Comparison of ENCODE assay signal across 8 mouse cellular contexts in the genomic region with DNA sequence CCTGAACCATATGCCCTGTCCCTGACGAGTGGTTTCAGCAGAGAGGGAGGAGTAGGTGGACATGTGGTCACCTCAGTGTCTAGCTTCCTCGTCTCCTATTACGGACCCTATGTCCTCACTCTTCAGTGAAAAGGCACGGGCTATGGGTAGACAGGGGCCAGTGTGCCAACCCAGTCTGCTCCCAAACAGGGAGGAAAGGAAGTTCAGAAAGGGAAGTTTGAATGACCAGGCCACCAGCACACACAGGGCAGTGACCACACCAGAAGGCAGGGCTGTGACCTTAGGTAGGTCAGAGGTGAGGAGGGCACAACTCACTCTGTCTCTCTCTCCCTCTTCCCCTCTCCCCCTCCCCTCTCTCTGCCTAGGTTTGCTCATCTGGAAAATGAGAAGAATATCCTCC. TPM values are rescaled to one million over a fixed set of nuclear protein-coding genes. Genes with fewer than 3 reads are reported as not detected.
DNase-seq lines count a peak whose midpoint lies in the region; ATAC-seq and TF ChIP-seq lines count a peak whose summit lies in the region.

No protein-coding gene starts in this region.

- H3K36me3 ChIP-seq in testis, adult 2 months (ENCODE audit: control insufficient read depth, insufficient read depth, low read length): no peaks in the 10 kb centered on the region
- peaks cover 18% of the 10 kb centered on the region; the same call in 1 of the 2 replicates for H3K36me3 ChIP-seq in forebrain, embryonic 12.5 days (replicated peaks)
- H3K36me3 ChIP-seq in liver, embryonic 11.5 days (ENCODE audit: control insufficient read depth, insufficient read depth, low read length): peaks cover 12% of the 10 kb centered on the region
- peaks cover 19% of the 10 kb centered on the region; the same call in 1 of the 2 replicates for H3K36me3 ChIP-seq in neural tube, embryonic 12.5 days

- DNase-seq in testis, postnatal 10 days (ENCODE audit: low spot score): no peak
- no peak for DNase-seq in liver, embryonic 11.5 days (ENCODE audit: low spot score)
- DNase-seq in thymus, postnatal 14 days: no peak
- no peak for DNase-seq in layer of hippocampus, postnatal 25 days (ENCODE audit: extremely low spot score in 1 of 2, low spot score in 1 of 2)
- no peak for DNase-seq in cerebellum, postnatal 4 days (ENCODE audit: low spot score in 2 of 2)

- H3K4me2 ChIP-seq in forebrain, embryonic 12.5 days: peak overlapping the region; percentile 60
- peak overlapping the region; percentile 84 for H3K4me2 ChIP-seq in liver, embryonic 11.5 days
- H3K4me2 ChIP-seq in neural tube, embryonic 12.5 days (replicated peaks): peak overlapping the region; percentile 68

- 0 out of 2 replicates have a peak overlapping the region, but pooled peaks have one; percentile 69 for H3K27ac ChIP-seq in testis, adult 2 months (ENCODE audit: control insufficient read depth, insufficient read depth, low read depth, low read length)
- no peak overlapping the region for H3K27ac ChIP-seq in forebrain, embryonic 12.5 days
- H3K27ac ChIP-seq in liver, embryonic 11.5 days (ENCODE audit: low read depth, low read length): no peak overlapping the region
- no peak overlapping the region for H3K27ac ChIP-seq in neural tube, embryonic 12.5 days

- H3K4me3 ChIP-seq in testis, adult 2 months (ENCODE audit: control insufficient read depth, low read depth, low read length): peak overlapping the region; percentile 84
- H3K4me3 ChIP-seq in forebrain, embryonic 12.5 days (replicated peaks): peak overlapping the region; percentile 47
- H3K4me3 ChIP-seq in liver, embryonic 11.5 days (ENCODE audit: low read depth, low read length): peak overlapping the region; percentile 63
- H3K4me3 ChIP-seq in neural tube, embryonic 12.5 days: peak overlapping the region; percentile 47

- no peak for TF ChIP-seq CTCF in testis, adult 2 months (IDR thresholded peaks at IDR 0.05; ENCODE audit: control insufficient read depth, insufficient read depth, insufficient replicate concordance, low read depth, low read length)

- no peaks in the 10 kb centered on the region for H3K27me3 ChIP-seq in testis, adult 2 months (ENCODE audit: control insufficient read depth, insufficient read depth, low read length)
- H3K27me3 ChIP-seq in forebrain, embryonic 12.5 days: no peaks in the 10 kb centered on the region
- no peaks in the 10 kb centered on the region for H3K27me3 ChIP-seq in liver, embryonic 11.5 days (replicated peaks; ENCODE audit: control insufficient read depth, insufficient read depth, low read length)
- H3K27me3 ChIP-seq in neural tube, embryonic 12.5 days (replicated peaks): no peaks in the 10 kb centered on the region

- TF ChIP-seq POLR2A in testis, adult 2 months (IDR thresholded peaks at IDR 0.05; ENCODE audit: control insufficient read depth, low read depth, low read length): no peak

- WGBS in forebrain, embryonic 12.5 days: 71% methylated on average over 4 of the region's 4 CpGs
- 34% methylated on average over 4 of the region's 4 CpGs for WGBS in liver, embryonic 11.5 days
- 56% methylated on average over 4 of the region's 4 CpGs for WGBS in neural tube, embryonic 12.5 days

- peaks cover 4% of the 10 kb centered on the region for H3K4me1 ChIP-seq in testis, adult 2 months (ENCODE audit: control insufficient read depth, insufficient read depth, low read length)
- peaks cover 17% of the 10 kb centered on the region for H3K4me1 ChIP-seq in forebrain, embryonic 12.5 days
- H3K4me1 ChIP-seq in liver, embryonic 11.5 days (replicated peaks; ENCODE audit: control insufficient read depth, insufficient read depth, low read length): peaks cover 17% of the 10 kb centered on the region
- peaks cover 11% of the 10 kb centered on the region for H3K4me1 ChIP-seq in neural tube, embryonic 12.5 days

- no peak for ATAC-seq in forebrain, embryonic 12.5 days (ENCODE audit: low FRiP score)
- ATAC-seq in liver, embryonic 11.5 days (replicated peaks; ENCODE audit: low FRiP score): peak; percentile 23; the same call in 1 of the 2 replicates
- no peak for ATAC-seq in neural tube, embryonic 12.5 days (ENCODE audit: low FRiP score, low read depth)

- no peaks in the 10 kb centered on the region for H3K9me3 ChIP-seq in forebrain, embryonic 12.5 days
- no peaks in the 10 kb centered on the region for H3K9me3 ChIP-seq in liver, embryonic 11.5 days (ENCODE audit: control insufficient read depth, low read length)
- no peaks in the 10 kb centered on the region for H3K9me3 ChIP-seq in neural tube, embryonic 12.5 days

- H3K9ac ChIP-seq in forebrain, embryonic 12.5 days: peak overlapping the region; percentile 55
- H3K9ac ChIP-seq in liver, embryonic 11.5 days (ENCODE audit: low read depth, low read length): peak overlapping the region; percentile 69
- H3K9ac ChIP-seq in neural tube, embryonic 12.5 days: peak overlapping the region; percentile 53

RNA-seq across cellular contexts. Expression of a gene that starts 0.8 kb away (rescaled TPM):
- polyA plus RNA-seq in testis, adult 2 months (2012; rRNA removed): 15.3 and 16.8 TPM in 2 replicates
- polyA plus RNA-seq in forebrain, embryonic 12.5 days (2016; fragmentation: Nextera tagmentation; extraction: Ambion mirVana): 4.8 and 5.2 TPM in 2 replicates
- polyA plus RNA-seq in liver, embryonic 11.5 days (2014; fragmentation: Nextera tagmentation; extraction: Ambion mirVana): 2.3 and 2.4 TPM in 2 replicates
- polyA plus RNA-seq in neural tube, embryonic 12.5 days (2016; fragmentation: Nextera tagmentation; extraction: Ambion mirVana): 5.7 and 6.1 TPM in 2 replicates
- total RNA-seq in layer of hippocampus, postnatal 25 days (2021): 1 to 10 TPM; 4.0 to 5.8 TPM

RNA-seq across cellular contexts. Expression of a gene that starts 17.6 kb away (rescaled TPM):
- polyA plus RNA-seq in testis, adult 2 months (2012; rRNA removed): 1.1 and 1.2 TPM in 2 replicates
- polyA plus RNA-seq in forebrain, embryonic 12.5 days (2016; fragmentation: Nextera tagmentation; extraction: Ambion mirVana): 0.46 and 0.47 TPM in 2 replicates
- polyA plus RNA-seq in liver, embryonic 11.5 days (2014; fragmentation: Nextera tagmentation; extraction: Ambion mirVana): 0.08 TPM in 1 of 2 replicates, not detected in the other
- polyA plus RNA-seq in neural tube, embryonic 12.5 days (2016; fragmentation: Nextera tagmentation; extraction: Ambion mirVana): 0.47 and 0.55 TPM in 2 replicates
- 1 to 10 TPM in 1 of 2 experiments, under 1 TPM in 1; 0.87 to 1.1 TPM for total RNA-seq in layer of hippocampus, postnatal 25 days (2021)

RNA-seq across cellular contexts. Expression of a gene that starts 31.6 kb away (rescaled TPM):
- polyA plus RNA-seq in testis, adult 2 months (2012; rRNA removed): not detected in 2 replicates
- polyA plus RNA-seq in forebrain, embryonic 12.5 days (2016; fragmentation: Nextera tagmentation; extraction: Ambion mirVana): not detected in 2 replicates
- polyA plus RNA-seq in liver, embryonic 11.5 days (2014; fragmentation: Nextera tagmentation; extraction: Ambion mirVana): not detected in 2 replicates
- polyA plus RNA-seq in neural tube, embryonic 12.5 days (2016; fragmentation: Nextera tagmentation; extraction: Ambion mirVana): 0.10 TPM in 1 of 2 replicates, not detected in the other
- total RNA-seq in layer of hippocampus, postnatal 25 days (2021): not detected
